Mouse (Mus musculus) testis, adult 2 months (tissue): Measurements from ENCODE around the gene Opa3.

Source experiments
- CTCF ChIP-seq: fragments of 200-500 bp; IDR thresholded peaks from 2 replicates; pipeline ENCODE4 v1.5.1; 2012; ENCODE audit warnings: low read depth, mild to moderate bottlenecking, inconsistent platforms, low read length, moderate library complexity; ENCODE audit not compliant: control insufficient read depth, insufficient read depth, insufficient replicate concordance
- POLR2A ChIP-seq: fragments of 200-500 bp; IDR thresholded peaks from 2 replicates; pipeline ENCODE4 v1.6.1; 2012; ENCODE audit warnings: low read depth, mild to moderate bottlenecking, inconsistent platforms, low read length, moderate library complexity; ENCODE audit not compliant: control insufficient read depth

DNA sequence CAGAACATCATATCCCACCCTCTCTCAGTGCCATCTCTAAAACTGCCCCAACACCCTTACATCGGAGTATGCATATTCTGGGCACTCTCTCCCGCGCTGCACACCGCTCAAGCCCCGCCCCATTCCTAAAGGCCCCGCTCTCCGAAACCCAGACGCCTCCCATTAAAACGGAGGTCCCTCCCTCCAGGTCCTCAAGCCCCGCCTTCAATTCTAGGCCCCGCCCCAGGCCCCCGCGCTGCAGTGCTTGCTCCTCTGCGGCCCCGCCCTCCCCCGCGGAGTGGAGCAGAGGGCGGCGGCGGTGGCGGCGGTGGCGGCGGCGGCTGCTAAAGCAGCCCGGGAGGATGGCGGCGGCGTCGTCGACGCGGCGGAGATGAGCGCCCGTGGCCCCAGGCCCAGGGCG, 54.3 kb downstream of the Opa3 start, which contains the start of gene Rtn2:
- TF ChIP-seq POLR2A (no peak), CTCF (no peak)
